15 mouse cellular contexts compared by ENCODE assay signal in genomic region chr11:109470170-109470569, GRCm38 (mm10). TPM values are rescaled to one million over a fixed set of nuclear protein-coding genes. Genes with fewer than 3 reads are reported as not detected.
DNase-seq lines count a peak whose midpoint lies in the region; ATAC-seq lines count a peak whose summit lies in the region.
"Had no signal": no experiment of that assay in that cellular context is flagged by ENCODE, and none has a peak within 500 bp of the region (broad histone marks: within the 10 kb centered on the region; RNA-seq: fewer than 3 reads in every experiment).

No protein-coding gene starts in this region.

- ATAC-seq in CD4-positive, CD25-positive, alpha-beta regulatory T cell, adult 4 months, result no peak
- ATAC-seq in megakaryocyte, adult 5-6 weeks (ENCODE audit: poor library complexity, severe bottlenecking), result 0 out of 2 replicates have a peak, but pooled peaks have one; percentile 11
- ATAC-seq in forebrain, embryonic 15.5 days (replicated peaks), result no peak
- ATAC-seq in midbrain, embryonic 13.5 days, result no peak
- ATAC-seq: forebrain, embryonic 14.5 days; lung, postnatal 0 days had no signal

- no peak overlapping the region for H3K4me2 ChIP-seq in forebrain, embryonic 15.5 days (replicated peaks)
- no peak overlapping the region for H3K4me2 ChIP-seq in midbrain, embryonic 13.5 days (replicated peaks)
- H3K4me2 ChIP-seq: hindbrain, embryonic 13.5 days had no signal

- 69% methylated on average over 9 of the region's 9 CpGs for WGBS in forebrain, embryonic 15.5 days
- WGBS in midbrain, embryonic 13.5 days, result 72% methylated on average over 9 of the region's 9 CpGs

- no peaks in the 10 kb centered on the region for H3K36me3 ChIP-seq in forebrain, embryonic 15.5 days
- H3K36me3 ChIP-seq in midbrain, embryonic 13.5 days, result no peaks in the 10 kb centered on the region
- H3K36me3 ChIP-seq: hindbrain, embryonic 13.5 days had no signal

- peaks cover 15% of the 10 kb centered on the region for H3K4me1 ChIP-seq in forebrain, embryonic 15.5 days
- H3K4me1 ChIP-seq in midbrain, embryonic 13.5 days (replicated peaks), result peaks cover 13% of the 10 kb centered on the region

- no peak overlapping the region for H3K4me3 ChIP-seq in forebrain, embryonic 15.5 days
- no peak overlapping the region for H3K4me3 ChIP-seq in midbrain, embryonic 13.5 days (replicated peaks)
- H3K4me3 ChIP-seq: heart, adult 2 months; hindbrain, embryonic 13.5 days had no signal

- DNase-seq in CD4-positive, CD25-positive, alpha-beta regulatory T cell, adult 2 months (ENCODE audit: low read depth, low spot score), result peak; percentile 51
- DNase-seq in thymus, postnatal 14 days, result peak; percentile 25
- no peak for DNase-seq in thymus, postnatal 10 days (ENCODE audit: low spot score in 2 of 2)
- DNase-seq in layer of hippocampus, postnatal 25 days (ENCODE audit: extremely low spot score in 1 of 2, low spot score in 1 of 2), result no peak
- DNase-seq: adrenal gland, postnatal 25 days; cerebellum, adult 18-20 months; heart, adult 2 months had no signal

- no peak overlapping the region for H3K9ac ChIP-seq in forebrain, embryonic 15.5 days (replicated peaks)
- H3K9ac ChIP-seq in midbrain, embryonic 13.5 days (replicated peaks), result no peak overlapping the region
- H3K9ac ChIP-seq: hindbrain, embryonic 13.5 days had no signal

- no peaks in the 10 kb centered on the region for H3K9me3 ChIP-seq in forebrain, embryonic 15.5 days
- H3K9me3 ChIP-seq in midbrain, embryonic 13.5 days, result no peaks in the 10 kb centered on the region
- H3K9me3 ChIP-seq: hindbrain, embryonic 13.5 days had no signal

- H3K27ac ChIP-seq in forebrain, embryonic 15.5 days (replicated peaks), result no peak overlapping the region
- no peak overlapping the region for H3K27ac ChIP-seq in midbrain, embryonic 13.5 days
- H3K27ac ChIP-seq: heart, adult 2 months; hindbrain, embryonic 13.5 days had no signal

- H3K27me3 ChIP-seq in forebrain, embryonic 15.5 days, result no peaks in the 10 kb centered on the region
- peaks cover 22% of the 10 kb centered on the region for H3K27me3 ChIP-seq in midbrain, embryonic 13.5 days

RNA-seq across cellular contexts. Expression of gene Arsg, which starts 3.0 kb away (rescaled TPM):
- 1 to 10 TPM; 4.5 to 7.1 TPM for polyA plus RNA-seq in CD4-positive, CD25-positive, alpha-beta regulatory T cell, adult 4 months (2017; shearing (Covaris generic))
- total RNA-seq in megakaryocyte, adult 5-6 weeks (2015), result 4.9 and 6.2 TPM in 2 replicates
- total RNA-seq in megakaryocyte, adult 5-6 weeks (2017), result 6.2 and 7.5 TPM in 2 replicates
- polyA plus RNA-seq in forebrain, embryonic 15.5 days (2015; fragmentation: Nextera tagmentation; extraction: Ambion mirVana), result 4.0 and 6.0 TPM in 2 replicates
- polyA plus RNA-seq in midbrain, embryonic 13.5 days (2015; fragmentation: Nextera tagmentation; extraction: Ambion mirVana), result 2.6 and 3.1 TPM in 2 replicates
- 10 to 100 TPM; 11.4 to 12.3 TPM for total RNA-seq in layer of hippocampus, postnatal 25 days (2021)

RNA-seq across cellular contexts. Expression of gene Slc16a6, which starts 3.2 kb away (rescaled TPM):
- polyA plus RNA-seq in CD4-positive, CD25-positive, alpha-beta regulatory T cell, adult 4 months (2017; shearing (Covaris generic)), result 10 to 100 TPM; 16.7 to 21.0 TPM
- total RNA-seq in megakaryocyte, adult 5-6 weeks (2015), result 27.4 and 27.6 TPM in 2 replicates
- 10.5 and 14.7 TPM in 2 replicates for total RNA-seq in megakaryocyte, adult 5-6 weeks (2017)
- polyA plus RNA-seq in forebrain, embryonic 15.5 days (2015; fragmentation: Nextera tagmentation; extraction: Ambion mirVana), result 3.7 and 5.1 TPM in 2 replicates
- 3.1 and 4.4 TPM in 2 replicates for polyA plus RNA-seq in midbrain, embryonic 13.5 days (2015; fragmentation: Nextera tagmentation; extraction: Ambion mirVana)
- 10 to 100 TPM in 1 of 2 experiments, 1 to 10 TPM in 1; 7.7 to 11.4 TPM for total RNA-seq in layer of hippocampus, postnatal 25 days (2021)

RNA-seq across cellular contexts. Expression of gene Amz2, which starts 44.4 kb away (rescaled TPM):
- polyA plus RNA-seq in CD4-positive, CD25-positive, alpha-beta regulatory T cell, adult 4 months (2017; shearing (Covaris generic)), result 10 to 100 TPM; 40.0 to 48.4 TPM
- 19.2 and 26.5 TPM in 2 replicates for total RNA-seq in megakaryocyte, adult 5-6 weeks (2015)
- 51.3 and 51.7 TPM in 2 replicates for total RNA-seq in megakaryocyte, adult 5-6 weeks (2017)
- polyA plus RNA-seq in forebrain, embryonic 15.5 days (2015; fragmentation: Nextera tagmentation; extraction: Ambion mirVana), result 67.3 and 72.6 TPM in 2 replicates
- 53.1 and 53.5 TPM in 2 replicates for polyA plus RNA-seq in midbrain, embryonic 13.5 days (2015; fragmentation: Nextera tagmentation; extraction: Ambion mirVana)
- 10 to 100 TPM; 57.3 to 63.2 TPM for total RNA-seq in layer of hippocampus, postnatal 25 days (2021)

RNA-seq across cellular contexts. Expression of gene 9930022D16Rik, which starts 56.5 kb away (rescaled TPM):
- under 1 TPM; 0.22 to 0.39 TPM for polyA plus RNA-seq in CD4-positive, CD25-positive, alpha-beta regulatory T cell, adult 4 months (2017; shearing (Covaris generic))
- 0.07 TPM in 1 of 2 replicates, not detected in the other for total RNA-seq in megakaryocyte, adult 5-6 weeks (2015)
- 0.08 TPM in 1 of 2 replicates, not detected in the other for total RNA-seq in megakaryocyte, adult 5-6 weeks (2017)
- not detected in 2 replicates for polyA plus RNA-seq in forebrain, embryonic 15.5 days (2015; fragmentation: Nextera tagmentation; extraction: Ambion mirVana)
- not detected in 2 replicates for polyA plus RNA-seq in midbrain, embryonic 13.5 days (2015; fragmentation: Nextera tagmentation; extraction: Ambion mirVana)
- not detected for total RNA-seq in layer of hippocampus, postnatal 25 days (2021)
- total RNA-seq: adrenal gland, postnatal 25 days; heart, adult 2 months had no signal
- polyA plus RNA-seq: forebrain, embryonic 14.5 days; heart, adult 2 months; hindbrain, embryonic 13.5 days; kidney, embryonic 16.5 days had no signal

Comparison
In these comparisons a context has a peak if more than half of its experiments do, and no peak if none do; other contexts are left out.
1. DNase-seq: peak in CD4-positive, CD25-positive, alpha-beta regulatory T cell, adult 2 months (single experiment) and thymus, postnatal 14 days (single experiment); none in thymus, postnatal 10 days (0 of 2) and layer of hippocampus, postnatal 25 days (0 of 2).